Mouse (Mus musculus) CH12.LX (cell line): Measurements from ENCODE around the gene Orc4. TPM values are rescaled to one million over a fixed set of nuclear protein-coding genes. Genes with fewer than 3 reads are reported as not detected.
"Not testable (repeated sequence)": the region's sequence is repeated elsewhere in the genome, so short reads cannot be mapped to it uniquely, and the experiment has no call there.

ENCODE experiments used
- DNase-seq: peaks from one replicate; pipeline ENCODE4 v3.0.0-alpha.2; 2013; ENCODE audit errors: extremely low read depth
- H3K27ac ChIP-seq: 2 replicates; pipeline ENCODE4 v1.5.1; 2012; ENCODE audit warnings: low read depth, mild to moderate bottlenecking, control low read depth, moderate library complexity; ENCODE audit not compliant: insufficient read depth
- H3K27me3 ChIP-seq: replicated peaks from 2 replicates; pipeline ENCODE3; 2012; ENCODE audit warnings: inconsistent platforms
- H3K36me3 ChIP-seq, 2 experiments: replicated peaks in 1 of 2; 2 replicates each; pipeline versions ENCODE3 to v1.6.1; 2012; ENCODE audit warnings: inconsistent platforms in 1 of 2, low read length in 1 of 2, mild to moderate bottlenecking in 1 of 2, mixed read lengths in 1 of 2, moderate library complexity in 1 of 2; ENCODE audit not compliant: control insufficient read depth in 1 of 2, insufficient read depth in 1 of 2
- H3K4me1 ChIP-seq, 2 experiments: 2 replicates each; pipeline ENCODE4 v1.6.1; 2012; ENCODE audit warnings: inconsistent platforms in 1 of 2, moderate library complexity in 1 of 2; ENCODE audit not compliant: insufficient read depth in 2 of 2, control insufficient read depth in 1 of 2
- H3K4me2 ChIP-seq: 2 replicates; pipeline ENCODE4 v1.6.1; 2012; ENCODE audit warnings: low read depth, mild to moderate bottlenecking, control low read depth; ENCODE audit not compliant: poor library complexity, insufficient read depth, severe bottlenecking
- H3K4me3 ChIP-seq, 3 experiments: fragments of 150-350 bp in 1 of 3; sonication (generic) in 1 of 3; replicated peaks in 1 of 3; 2 replicates each; pipeline versions ENCODE3 to v1.5.1; 2011 to 2012; ENCODE audit warnings: low read depth in 2 of 3, low read length in 2 of 3, mild to moderate bottlenecking in 2 of 3, moderate library complexity in 2 of 3, control low read depth in 1 of 3, improper control_type of control experiment in 1 of 3, inconsistent platforms in 1 of 3, mixed read lengths in 1 of 3; ENCODE audit not compliant: poor library complexity in 1 of 3
- H3K79me2 ChIP-seq: replicated peaks from 2 replicates; pipeline ENCODE4 v1.6.1; 2012; ENCODE audit warnings: mild to moderate bottlenecking, moderate library complexity; ENCODE audit not compliant: control insufficient read depth, poor library complexity, insufficient read depth, severe bottlenecking; ENCODE audit errors: extremely low read depth
- H3K9ac ChIP-seq: 2 replicates; pipeline ENCODE4 v1.6.1; 2012; ENCODE audit warnings: low read depth, mild to moderate bottlenecking, control low read depth, moderate library complexity; ENCODE audit not compliant: insufficient read depth
- H3K9me3 ChIP-seq: replicated peaks from 2 replicates; pipeline ENCODE3; 2012; ENCODE audit warnings: low read length, inconsistent platforms, mixed read lengths
- BHLHE40 ChIP-seq: IDR thresholded peaks from 2 replicates; pipeline ENCODE4 v1.6.1; 2011; ENCODE audit warnings: mild to moderate bottlenecking, low read depth, low read length, improper control_type of control experiment
- CHD1 ChIP-seq: IDR thresholded peaks from 2 replicates; pipeline ENCODE4 v1.6.1; 2012; ENCODE audit warnings: low read depth, low read length, improper control_type of control experiment, inconsistent platforms
- CTCF ChIP-seq, 2 experiments: IDR thresholded peaks in 1 of 2; conservative IDR thresholded peaks in 1 of 2; 2 replicates each; pipeline ENCODE4 v1.5.1; 2011 to 2012; ENCODE audit warnings: low read depth in 2 of 2, low read length in 2 of 2, improper control_type of control experiment in 1 of 2, inconsistent platforms in 1 of 2, mild to moderate bottlenecking in 1 of 2, moderate library complexity in 1 of 2
- EP300 ChIP-seq: IDR thresholded peaks from 2 replicates; pipeline ENCODE4 v1.6.1; 2011; ENCODE audit warnings: low read length, improper control_type of control experiment
- HCFC1 ChIP-seq: IDR thresholded peaks from 2 replicates; pipeline ENCODE4 v1.6.1; 2012; ENCODE audit warnings: low read depth, mild to moderate bottlenecking, inconsistent platforms, low read length, improper control_type of control experiment
- KAT2A ChIP-seq: IDR thresholded peaks from 2 replicates; pipeline ENCODE4 v1.6.1; 2012; ENCODE audit warnings: low read length, improper control_type of control experiment, inconsistent platforms; ENCODE audit not compliant: insufficient replicate concordance
- MAFK ChIP-seq: IDR thresholded peaks from 2 replicates; pipeline ENCODE4 v1.6.1; 2011; ENCODE audit warnings: low read length, improper control_type of control experiment; ENCODE audit not compliant: insufficient replicate concordance
- MAX ChIP-seq: IDR thresholded peaks from 2 replicates; pipeline ENCODE4 v1.6.1; 2011; ENCODE audit warnings: low read length, improper control_type of control experiment
- MEF2A ChIP-seq: IDR thresholded peaks from 2 replicates; pipeline ENCODE4 v1.6.1; 2014; ENCODE audit warnings: low read depth, mild to moderate bottlenecking, inconsistent platforms, low read length, improper control_type of control experiment, borderline replicate concordance
- MXI1 ChIP-seq: IDR thresholded peaks from 2 replicates; pipeline ENCODE4 v1.6.1; 2011; ENCODE audit warnings: mild to moderate bottlenecking, low read depth, low read length, improper control_type of control experiment
- MYC ChIP-seq: IDR thresholded peaks from 2 replicates; pipeline ENCODE4 v1.6.1; 2011; ENCODE audit warnings: low read depth, mild to moderate bottlenecking, improper control_type of control experiment, low read length
- POLR2A ChIP-seq: IDR thresholded peaks from 2 replicates; pipeline ENCODE4 v1.6.1; 2011; ENCODE audit warnings: low read depth, mild to moderate bottlenecking, improper control_type of control experiment, low read length
- POLR2AphosphoS2 ChIP-seq: IDR thresholded peaks from 2 replicates; pipeline ENCODE4 v1.6.1; 2011; ENCODE audit warnings: low read depth, low read length, improper control_type of control experiment
- RAD21 ChIP-seq: IDR thresholded peaks from 2 replicates; pipeline ENCODE4 v1.6.1; 2011; ENCODE audit warnings: low read depth, mild to moderate bottlenecking, low read length, improper control_type of control experiment, moderate library complexity
- RCOR1 ChIP-seq: conservative IDR thresholded peaks from 2 replicates; pipeline ENCODE4 v1.6.1; 2012; ENCODE audit warnings: low read depth, mild to moderate bottlenecking, inconsistent platforms, low read length, improper control_type of control experiment
- SIN3A ChIP-seq: IDR thresholded peaks from 2 replicates; pipeline ENCODE4 v1.6.1; 2012; ENCODE audit warnings: low read length, improper control_type of control experiment, inconsistent platforms
- SMC3 ChIP-seq: IDR thresholded peaks from 2 replicates; pipeline ENCODE4 v1.6.1; 2011; ENCODE audit warnings: low read depth, low read length, improper control_type of control experiment
- TCF12 ChIP-seq: IDR thresholded peaks from 2 replicates; pipeline ENCODE4 v1.6.1; 2014; ENCODE audit warnings: low read depth, mild to moderate bottlenecking, inconsistent platforms, low read length, improper control_type of control experiment
- USF1 ChIP-seq: IDR thresholded peaks from 2 replicates; pipeline ENCODE4 v1.6.1; 2014; ENCODE audit warnings: low read depth, mild to moderate bottlenecking, inconsistent platforms, low read length, improper control_type of control experiment
- ZC3H11A ChIP-seq: IDR thresholded peaks from 2 replicates; pipeline ENCODE4 v1.6.1; 2012; ENCODE audit warnings: low read depth, mild to moderate bottlenecking, inconsistent platforms, low read length, improper control_type of control experiment
- dilution Hi-C: fragments of 300-500 bp; cut with MboI; formaldehyde crosslinking; loops from 2 replicates; pipeline ENCODE4 v1.14.3; 2020; ENCODE audit warnings: low sequenced_read_pairs; ENCODE audit not compliant: extremely low pct_unique_long_range_greater_than_20kb, extremely low pct_ligation_motif_present
- in situ Hi-C: fragments of 300-500 bp; cut with MboI; formaldehyde crosslinking; loops from 3 replicates; pipeline ENCODE4 v1.14.3; 2019; ENCODE audit warnings: low sequenced_read_pairs, low pct_ligation_motif_present, low pct_unique_long_range_greater_than_20kb, mixed read lengths
- polyA plus RNA-seq: library from polyadenylated mRNA; unstranded; fragments of >175 nt; gene quantifications from 2 replicates; pipeline ENCODE4 v1.2.1, GENCODE M21; 2012; ENCODE audit warnings: low read depth; ENCODE audit not compliant: insufficient read length
- total RNA-seq, 2 experiments: library from RNA; depleted of rRNA; stranded (reverse); fragments of 300-350 nt in 1 of 2; fragments of >200 nt in 1 of 2; gene quantifications; 2 replicates each; pipeline ENCODE4 v1.2.3; 2012 to 2014

Orc4 gene
- total and polyA plus RNA-seq, 3 experiments, result 42.5 to 180 (median 91.7) TPM

GRCm38 (mm10) chr2:48885945-48886344 is 64.1 kb downstream of the Orc4 start:
- peak; percentile 55 for TF ChIP-seq ZC3H11A
- TF ChIP-seq RAD21, result peak; percentile 89
- TF ChIP-seq SMC3, result peak; percentile 84
- TF ChIP-seq CTCF (conservative IDR thresholded peaks at IDR 0.05 in 1 of 2, IDR thresholded peaks at IDR 0.05 in 1 of 2; ENCODE audit: low read depth in 2 of 2, low read length in 2 of 2), result peak; percentile 46 to 76
- TF ChIP-seq CHD1, result no peak
- no peak for TF ChIP-seq EP300
- peak; percentile 63 for DNase-seq
- H3K4me1 ChIP-seq, result no peaks in the 10 kb centered on the region
- H3K9me3 ChIP-seq, result no peaks in the 10 kb centered on the region
- no peak overlapping the region for H3K4me3 ChIP-seq
- no peak overlapping the region for H3K27ac ChIP-seq
- no peaks in the 10 kb centered on the region for H3K27me3 ChIP-seq
- dilution Hi-C loops (no loop called here), in situ Hi-C loops (loop anchor here (25.0 kb wide), 2 partner anchors 874 to 1399 kb away; no protein-coding TSS in a partner anchor)
- peaks cover 0 to 2% of the 10 kb centered on the region in 2 experiments for H3K36me3 ChIP-seq
- H3K4me2 ChIP-seq, result no peak overlapping the region
- H3K79me2 ChIP-seq, result no peaks in the 10 kb centered on the region
- no peak overlapping the region for H3K9ac ChIP-seq

GRCm38 (mm10) chr2:48868199-48868913 is 81.7 kb downstream of the Orc4 start:
- in situ Hi-C loops (no loop called here), dilution Hi-C loops (no loop called here)
- Histone ChIP-seq H3K27ac (no peak overlapping the region), H3K27me3 (no peaks in the 10 kb centered on the region), H3K4me1 (peaks cover 0 to 4% of the 10 kb centered on the region in 2 experiments; a peak in 1 of 4 replicates), H3K79me2 (no peaks in the 10 kb centered on the region), H3K4me3 (no peak overlapping the region), H3K9me3 (no peaks in the 10 kb centered on the region), H3K4me2 (no peak overlapping the region), H3K9ac (no peak overlapping the region), H3K36me3 (peaks cover 0 to 2% of the 10 kb centered on the region in 2 experiments)
- no peak for DNase-seq
- TF ChIP-seq MEF2A, result no peak
- no peak for TF ChIP-seq KAT2A
- no peak for TF ChIP-seq SMC3
- no peak for TF ChIP-seq POLR2AphosphoS2
- TF ChIP-seq MXI1, result no peak
- TF ChIP-seq RCOR1, result no peak
- no peak for TF ChIP-seq SIN3A
- no peak for TF ChIP-seq USF1
- TF ChIP-seq HCFC1, result no peak
- TF ChIP-seq MAX, result no peak
- TF ChIP-seq MAFK, result no peak
- no peak for TF ChIP-seq TCF12
- TF ChIP-seq EP300, result no peak
- TF ChIP-seq BHLHE40, result no peak
- TF ChIP-seq MYC, result no peak
- no peak for TF ChIP-seq POLR2A
- no peak for TF ChIP-seq CTCF (conservative IDR thresholded peaks at IDR 0.05 in 1 of 2, IDR thresholded peaks at IDR 0.05 in 1 of 2; ENCODE audit: low read depth in 2 of 2, low read length in 2 of 2)

DNA sequence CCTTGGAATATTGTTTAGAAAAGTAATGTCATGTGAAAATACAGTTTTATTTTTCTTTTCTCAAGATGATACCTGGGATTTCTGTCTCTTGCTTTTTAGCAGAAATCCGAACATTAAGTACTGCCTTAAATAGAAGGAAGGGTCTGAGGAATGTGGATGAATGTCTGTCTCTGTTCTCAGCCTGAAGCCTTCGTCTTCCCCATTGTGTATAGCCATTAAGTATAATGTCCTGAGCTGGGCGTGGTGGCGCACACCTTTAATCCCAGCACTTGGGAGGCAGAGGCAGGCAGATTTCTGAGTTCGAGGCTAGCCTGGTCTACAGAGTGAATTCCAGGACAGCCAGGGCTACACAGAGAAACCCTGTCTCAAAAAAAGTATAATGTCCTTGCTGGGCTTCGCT is 84.5 kb downstream of the Orc4 start:
- dilution Hi-C loops, H3K36me3 ChIP-seq, H3K27me3 ChIP-seq, H3K79me2 ChIP-seq, H3K27ac ChIP-seq, H3K9ac ChIP-seq, H3K9me3 ChIP-seq, H3K4me3 ChIP-seq, H3K4me2 ChIP-seq, in situ Hi-C loops, DNase-seq, H3K4me1 ChIP-seq: not testable (repeated sequence)
